Mouse (Mus musculus): Measurements from ENCODE around the gene Med16. TPM values are rescaled to one million over a fixed set of nuclear protein-coding genes. Genes with fewer than 3 reads are reported as not detected.

The Med16 gene
- polyA plus RNA-seq, 1 experiment from 2014 or later, result 63.6 TPM

- Histone ChIP-seq H3K9me3 (no peaks in the 10 kb centered on the region), H3K4me3 (0 out of 2 replicates have a peak overlapping the region, but pooled peaks have one; percentile 5), H3K27me3 (replicated peaks; ENCODE audit: low read depth, poor library complexity, severe bottlenecking) (no peaks in the 10 kb centered on the region), H3K4me1 (peaks cover 42% of the 10 kb centered on the region), H3K36me3 (replicated peaks) (peaks cover 15% of the 10 kb centered on the region; the same call in 1 of the 2 replicates), H3K27ac (replicated peaks) (peak overlapping the region; percentile 63)
- 85% methylated on average over 8 of the region's 8 CpGs for whole genome bisulfite sequencing
- no peak for DNase-seq (ENCODE audit: low spot score)
Measured at GRCm38 (mm10) chr10:79849941-79850628, 58.6 kb downstream of the Med16 start.

- Histone ChIP-seq H3K27me3 (replicated peaks; ENCODE audit: low read depth, poor library complexity, severe bottlenecking) (no peaks in the 10 kb centered on the region), H3K27ac (replicated peaks) (no peak overlapping the region), H3K4me3 (0 out of 2 replicates have a peak overlapping the region, but pooled peaks have one; percentile 1), H3K36me3 (replicated peaks) (peaks cover 13% of the 10 kb centered on the region; the same call in 1 of the 2 replicates), H3K4me1 (peaks cover 43% of the 10 kb centered on the region), H3K9me3 (no peaks in the 10 kb centered on the region)
- DNase-seq (ENCODE audit: low spot score), result no peak
- 63% methylated on average over 5 of the region's 5 CpGs for WGBS
Measured at GRCm38 (mm10) chr10:79846553-79846952, 62.2 kb downstream of the Med16 start.

Small RNAs within 50 kb of the gene (microRNA-seq; reads per million reads assigned to microRNA genes)
- 0.91 reads per million for gene Mir6910

Other genes with a start within 250 kb of the Med16 start
- 2.5 and 3.2 TPM in 2 replicates for gene Madcam1, start 244.4 kb downstream of the Med16 start, polyA plus RNA-seq (2016; fragmentation: Nextera tagmentation; extraction: Ambion mirVana)
- 62.6 and 63.5 TPM in 2 replicates for gene Tpgs1, start 239.6 kb downstream of the Med16 start, polyA plus RNA-seq (2016; fragmentation: Nextera tagmentation; extraction: Ambion mirVana)
- gene Cdc34, start 226.7 kb downstream of the Med16 start, polyA plus RNA-seq (2016; fragmentation: Nextera tagmentation; extraction: Ambion mirVana), result 240 and 250 TPM in 2 replicates
- 0.88 and 1.5 TPM in 2 replicates for gene Gzmm, start 219.9 kb downstream of the Med16 start, polyA plus RNA-seq (2016; fragmentation: Nextera tagmentation; extraction: Ambion mirVana)
- gene Bsg, start 204.4 kb downstream of the Med16 start, polyA plus RNA-seq (2016; fragmentation: Nextera tagmentation; extraction: Ambion mirVana), result 591 and 608 TPM in 2 replicates
- 0.04 TPM in 1 of 2 replicates, not detected in the other for gene Hcn2, start 192.3 kb downstream of the Med16 start, polyA plus RNA-seq (2016; fragmentation: Nextera tagmentation; extraction: Ambion mirVana)
- 52.8 and 54.3 TPM in 2 replicates for gene Polrmt, start 162.3 kb downstream of the Med16 start, polyA plus RNA-seq (2016; fragmentation: Nextera tagmentation; extraction: Ambion mirVana)
- 0.46 TPM in 1 of 2 replicates, not detected in the other for gene Fgf22, start 153.8 kb downstream of the Med16 start, polyA plus RNA-seq (2016; fragmentation: Nextera tagmentation; extraction: Ambion mirVana)
- gene Rnf126, start 142.0 kb downstream of the Med16 start, polyA plus RNA-seq (2016; fragmentation: Nextera tagmentation; extraction: Ambion mirVana), result 125 and 126 TPM in 2 replicates
- gene Fstl3, start 131.7 kb downstream of the Med16 start, polyA plus RNA-seq (2016; fragmentation: Nextera tagmentation; extraction: Ambion mirVana), result 1.9 and 2.2 TPM in 2 replicates
- gene Prss57, start 118.0 kb downstream of the Med16 start, polyA plus RNA-seq (2016; fragmentation: Nextera tagmentation; extraction: Ambion mirVana), result 0.05 TPM in 1 of 2 replicates, not detected in the other
- 127 and 129 TPM in 2 replicates for gene Palm, start 115.4 kb downstream of the Med16 start, polyA plus RNA-seq (2016; fragmentation: Nextera tagmentation; extraction: Ambion mirVana)
- 1.7 and 2.2 TPM in 2 replicates for gene Misp, start 87.9 kb downstream of the Med16 start, polyA plus RNA-seq (2016; fragmentation: Nextera tagmentation; extraction: Ambion mirVana)
- 406 and 416 TPM in 2 replicates for gene Ptbp1, start 54.5 kb downstream of the Med16 start, polyA plus RNA-seq (2016; fragmentation: Nextera tagmentation; extraction: Ambion mirVana)
- 9.3 and 12.3 TPM in 2 replicates for gene Prtn3, start 34.4 kb downstream of the Med16 start, polyA plus RNA-seq (2016; fragmentation: Nextera tagmentation; extraction: Ambion mirVana)
- gene Plppr3, start 34.3 kb downstream of the Med16 start, polyA plus RNA-seq (2016; fragmentation: Nextera tagmentation; extraction: Ambion mirVana), result 123 and 139 TPM in 2 replicates
- gene Elane, start 22.7 kb downstream of the Med16 start, polyA plus RNA-seq (2016; fragmentation: Nextera tagmentation; extraction: Ambion mirVana), result 0.20 TPM in 1 of 2 replicates, not detected in the other
- not detected in 2 replicates for gene Cfd, start 18.1 kb downstream of the Med16 start, polyA plus RNA-seq (2016; fragmentation: Nextera tagmentation; extraction: Ambion mirVana)
- 3.4 TPM in 1 of 2 replicates, not detected in the other for gene Gm26602, start 1.9 kb upstream of the Med16 start, polyA plus RNA-seq (2016; fragmentation: Nextera tagmentation; extraction: Ambion mirVana)
- 0.33 and 0.37 TPM in 2 replicates for gene Kiss1r, start 8.0 kb upstream of the Med16 start, polyA plus RNA-seq (2016; fragmentation: Nextera tagmentation; extraction: Ambion mirVana)
- 125 and 136 TPM in 2 replicates for gene R3hdm4, start 12.3 kb upstream of the Med16 start, polyA plus RNA-seq (2016; fragmentation: Nextera tagmentation; extraction: Ambion mirVana)
- 15.7 and 18.0 TPM in 2 replicates for gene Arid3a, start 18.1 kb upstream of the Med16 start, polyA plus RNA-seq (2016; fragmentation: Nextera tagmentation; extraction: Ambion mirVana)
- 166 TPM in 2 replicates for gene Wdr18, start 51.2 kb upstream of the Med16 start, polyA plus RNA-seq (2016; fragmentation: Nextera tagmentation; extraction: Ambion mirVana)
- 0.13 and 0.44 TPM in 2 replicates for gene Grin3b, start 61.8 kb upstream of the Med16 start, polyA plus RNA-seq (2016; fragmentation: Nextera tagmentation; extraction: Ambion mirVana)
- gene Tmem259, start 75.4 kb upstream of the Med16 start, polyA plus RNA-seq (2016; fragmentation: Nextera tagmentation; extraction: Ambion mirVana), result 12.3 and 12.4 TPM in 2 replicates
- gene Cnn2, start 79.7 kb upstream of the Med16 start, polyA plus RNA-seq (2016; fragmentation: Nextera tagmentation; extraction: Ambion mirVana), result 234 and 253 TPM in 2 replicates
- gene Abca7, start 87.6 kb upstream of the Med16 start, polyA plus RNA-seq (2016; fragmentation: Nextera tagmentation; extraction: Ambion mirVana), result 2.9 and 3.2 TPM in 2 replicates
- 11.2 and 11.3 TPM in 2 replicates for gene Arhgap45, start 107.7 kb upstream of the Med16 start, polyA plus RNA-seq (2016; fragmentation: Nextera tagmentation; extraction: Ambion mirVana)
- 312 and 316 TPM in 2 replicates for gene Polr2e, start 130.9 kb upstream of the Med16 start, polyA plus RNA-seq (2016; fragmentation: Nextera tagmentation; extraction: Ambion mirVana)
- gene Gpx4, start 138.2 kb upstream of the Med16 start, polyA plus RNA-seq (2016; fragmentation: Nextera tagmentation; extraction: Ambion mirVana), result 618 and 672 TPM in 2 replicates
- 16.2 and 18.2 TPM in 2 replicates for gene Sbno2, start 196.6 kb upstream of the Med16 start, polyA plus RNA-seq (2016; fragmentation: Nextera tagmentation; extraction: Ambion mirVana)
- 16.1 and 17.5 TPM in 2 replicates for gene Stk11, start 206.9 kb upstream of the Med16 start, polyA plus RNA-seq (2016; fragmentation: Nextera tagmentation; extraction: Ambion mirVana)
- 491 and 493 TPM in 2 replicates for gene Atp5d, start 229.7 kb upstream of the Med16 start, polyA plus RNA-seq (2016; fragmentation: Nextera tagmentation; extraction: Ambion mirVana)
- 4.9 and 8.5 TPM in 2 replicates for gene Cbarp, start 231.9 kb upstream of the Med16 start, polyA plus RNA-seq (2016; fragmentation: Nextera tagmentation; extraction: Ambion mirVana)
- gene Midn, start 239.3 kb upstream of the Med16 start, polyA plus RNA-seq (2016; fragmentation: Nextera tagmentation; extraction: Ambion mirVana), result 22.2 TPM in 2 replicates